Mouse (Mus musculus): ENCODE data around the gene Btbd35f18. TPM values are rescaled to one million over a fixed set of nuclear protein-coding genes. Genes with fewer than 3 reads are reported as not detected.
"Not testable (repeated sequence)": the region's sequence is repeated elsewhere in the genome, so short reads cannot be mapped to it uniquely, and the experiment has no call there.

Btbd35f18 gene
- not detected for total RNA-seq (2021)

- DNase-seq (ENCODE audit: low spot score); intact Hi-C loops (cut with DNase I): not testable (repeated sequence)
These were observed at the start of gene Btbd35f18 for GRCm38 (mm10) chrX:3699933-3700332. Btbd35f18 (plus strand) TSS chrX:3700233.

Other genes with a start within 250 kb of the Btbd35f18 start
- gene Btbd35f10, start 52.7 kb downstream of the Btbd35f18 start, total RNA-seq (2021), result not detected